Mouse (Mus musculus): Measurements from ENCODE around the gene Tmem161a. TPM values are rescaled to one million over a fixed set of nuclear protein-coding genes. Genes with fewer than 3 reads are reported as not detected.

The Tmem161a gene
- polyA plus RNA-seq, 1 experiment from 2014 or later, result 47.3 TPM

GRCm38 (mm10) chr8:70230837-70231236 is 58.7 kb downstream of the Tmem161a start:
- Histone ChIP-seq H3K4me2 (no peak overlapping the region), H3K4me1 (replicated peaks) (peaks cover 26% of the 10 kb centered on the region), H3K9ac (no peak overlapping the region), H3K27ac (replicated peaks) (no peak overlapping the region), H3K9me3 (no peaks in the 10 kb centered on the region), H3K4me3 (no peak overlapping the region), H3K27me3 (no peaks in the 10 kb centered on the region), H3K36me3 (peaks cover 37% of the 10 kb centered on the region)
- ATAC-seq (ENCODE audit: low FRiP score, low read depth), result no peak
- WGBS, result 91% methylated on average over 9 of the region's 9 CpGs

Other genes with a start within 250 kb of the Tmem161a start
- gene Gatad2a, start 176.0 kb upstream of the Tmem161a start, polyA plus RNA-seq (2015; fragmentation: Nextera tagmentation; extraction: Ambion mirVana), result 31.7 and 33.1 TPM in 2 replicates
- 71.7 and 72.2 TPM in 2 replicates for gene Mau2, start 129.6 kb upstream of the Tmem161a start, polyA plus RNA-seq (2015; fragmentation: Nextera tagmentation; extraction: Ambion mirVana)
- 55.5 and 57.6 TPM in 2 replicates for gene Sugp1, start 129.5 kb upstream of the Tmem161a start, polyA plus RNA-seq (2015; fragmentation: Nextera tagmentation; extraction: Ambion mirVana)
- gene Tm6sf2, start 99.4 kb upstream of the Tmem161a start, polyA plus RNA-seq (2015; fragmentation: Nextera tagmentation; extraction: Ambion mirVana), result 0.97 and 2.8 TPM in 2 replicates
- 0.87 and 1.3 TPM in 2 replicates for gene Hapln4, start 88.9 kb upstream of the Tmem161a start, polyA plus RNA-seq (2015; fragmentation: Nextera tagmentation; extraction: Ambion mirVana)
- gene Ncan, start 51.5 kb upstream of the Tmem161a start, polyA plus RNA-seq (2015; fragmentation: Nextera tagmentation; extraction: Ambion mirVana), result 165 and 193 TPM in 2 replicates
- gene Nr2c2ap, start 41.0 kb upstream of the Tmem161a start, polyA plus RNA-seq (2015; fragmentation: Nextera tagmentation; extraction: Ambion mirVana), result 38.3 and 42.8 TPM in 2 replicates
- 13.0 and 13.6 TPM in 2 replicates for gene Rfxank, start 33.2 kb upstream of the Tmem161a start, polyA plus RNA-seq (2015; fragmentation: Nextera tagmentation; extraction: Ambion mirVana)
- 54.6 and 55.1 TPM in 2 replicates for gene Borcs8, start 32.9 kb upstream of the Tmem161a start, polyA plus RNA-seq (2015; fragmentation: Nextera tagmentation; extraction: Ambion mirVana)
- gene Mef2b, start 32.6 kb upstream of the Tmem161a start, polyA plus RNA-seq (2015; fragmentation: Nextera tagmentation; extraction: Ambion mirVana), result 0.48 and 0.80 TPM in 2 replicates
- gene Slc25a42, start 39.9 kb downstream of the Tmem161a start, polyA plus RNA-seq (2015; fragmentation: Nextera tagmentation; extraction: Ambion mirVana), result 8.2 and 10.2 TPM in 2 replicates
- gene Sugp2, start 61.9 kb downstream of the Tmem161a start, polyA plus RNA-seq (2015; fragmentation: Nextera tagmentation; extraction: Ambion mirVana), result 89.2 and 90.9 TPM in 2 replicates
- gene Armc6, start 62.1 kb downstream of the Tmem161a start, polyA plus RNA-seq (2015; fragmentation: Nextera tagmentation; extraction: Ambion mirVana), result 107 and 114 TPM in 2 replicates
- 30.8 and 36.5 TPM in 2 replicates for gene Homer3, start 110.5 kb downstream of the Tmem161a start, polyA plus RNA-seq (2015; fragmentation: Nextera tagmentation; extraction: Ambion mirVana)
- 44.2 and 46.3 TPM in 2 replicates for gene Ddx49, start 130.1 kb downstream of the Tmem161a start, polyA plus RNA-seq (2015; fragmentation: Nextera tagmentation; extraction: Ambion mirVana)
- 291 and 295 TPM in 2 replicates for gene Cope, start 130.2 kb downstream of the Tmem161a start, polyA plus RNA-seq (2015; fragmentation: Nextera tagmentation; extraction: Ambion mirVana)
- gene Cers1, start 143.4 kb downstream of the Tmem161a start, polyA plus RNA-seq (2015; fragmentation: Nextera tagmentation; extraction: Ambion mirVana), result 37.8 and 43.2 TPM in 2 replicates
- 2.8 and 7.8 TPM in 2 replicates for gene Gdf1, start 157.5 kb downstream of the Tmem161a start, polyA plus RNA-seq (2015; fragmentation: Nextera tagmentation; extraction: Ambion mirVana)
- gene Upf1, start 180.9 kb downstream of the Tmem161a start, polyA plus RNA-seq (2015; fragmentation: Nextera tagmentation; extraction: Ambion mirVana), result 14.5 and 15.1 TPM in 2 replicates
- gene Comp, start 201.2 kb downstream of the Tmem161a start, polyA plus RNA-seq (2015; fragmentation: Nextera tagmentation; extraction: Ambion mirVana), result 0.27 and 0.47 TPM in 2 replicates